Mouse (Mus musculus) stomach, postnatal 0 days (tissue): Measurements from ENCODE around the gene Sdk2. TPM values are rescaled to one million over a fixed set of nuclear protein-coding genes. Genes with fewer than 3 reads are reported as not detected.

Source experiments
- ATAC-seq: fragments of 200-750 bp; cut with Nextera tagmentation; 2 replicates; pipeline ENCODE4 v1.8.0; 2017; ENCODE audit not compliant: low FRiP score, low TSS enrichment
- DNase-seq: peaks from one replicate; pipeline ENCODE4 v3.0.0-alpha.2; 2016; ENCODE audit warnings: low spot score
- H3K27ac ChIP-seq: fragments of 300-500 bp; sonication (generic); replicated peaks from 2 replicates; pipeline ENCODE4 v1.5.1; 2014; ENCODE audit warnings: mild to moderate bottlenecking, control low read depth
- H3K27me3 ChIP-seq: fragments of 300-500 bp; sonication (generic); 2 replicates; pipeline ENCODE4 v1.6.1; 2014; ENCODE audit warnings: low read length; ENCODE audit not compliant: control insufficient read depth, insufficient read depth
- H3K36me3 ChIP-seq: fragments of 300-500 bp; sonication (generic); 2 replicates; pipeline ENCODE4 v1.6.1; 2014; ENCODE audit warnings: low read length, mixed read lengths; ENCODE audit not compliant: control insufficient read depth, insufficient read depth
- H3K4me1 ChIP-seq: fragments of 300-500 bp; sonication (generic); replicated peaks from 2 replicates; pipeline ENCODE4 v1.6.1; 2014; ENCODE audit warnings: antibody characterized with exemption; ENCODE audit not compliant: control insufficient read depth, insufficient read depth
- H3K4me2 ChIP-seq: fragments of 300-500 bp; sonication (generic); replicated peaks from 2 replicates; pipeline ENCODE4 v1.6.1; 2014; ENCODE audit warnings: low read depth, mild to moderate bottlenecking, control low read depth, moderate library complexity
- H3K4me3 ChIP-seq: fragments of 300-500 bp; sonication (generic); 2 replicates; pipeline ENCODE4 v1.5.1; 2014; ENCODE audit warnings: low read depth, low read length, control low read depth
- H3K9ac ChIP-seq: fragments of 300-500 bp; sonication (generic); 2 replicates; pipeline ENCODE4 v1.6.1; 2014; ENCODE audit warnings: mild to moderate bottlenecking, low read length, control low read depth, mixed read lengths
- H3K9me3 ChIP-seq: fragments of 300-500 bp; sonication (generic); 2 replicates; pipeline ENCODE4 v1.6.1; 2016; ENCODE audit warnings: low read length; ENCODE audit not compliant: control insufficient read depth
- CTCF ChIP-seq: IDR thresholded peaks from 2 replicates; pipeline ENCODE4 v1.5.1; 2016; ENCODE audit warnings: antibody characterized with exemption, low read depth, mild to moderate bottlenecking, moderate library complexity
- EP300 ChIP-seq: optimal IDR thresholded peaks from 2 replicates; pipeline ENCODE3; 2016; ENCODE audit warnings: antibody characterized with exemption
- WGBS: fragments of 180-500 bp; shearing (Covaris S2); extraction: QIAGEN DNeasy Blood & Tissue Kit; methylation state at CpG from one replicate; pipeline ENCODE4 v1.1.7; 2014; 5-methylcytosine and 5-hydroxymethylcytosine counted together
- polyA plus RNA-seq: library from polyadenylated mRNA; unstranded; fragments of >200 nt; fragmentation: Nextera tagmentation; extraction: Ambion mirVana; gene quantifications from 2 replicates; pipeline ENCODE4 v1.2.1, GENCODE M21; 2015

Sdk2 gene
- polyA plus RNA-seq, 1 experiment from 2014 or later = 0.45 TPM

- Histone ChIP-seq H3K9ac (no peak overlapping the region), H3K9me3 (no peaks in the 10 kb centered on the region), H3K27me3 (no peaks in the 10 kb centered on the region), H3K4me3 (no peak overlapping the region), H3K4me1 (peaks cover 9% of the 10 kb centered on the region), H3K4me2 (peak overlapping the region; percentile 50; the same call in 1 of the 2 replicates), H3K27ac (peak overlapping the region; percentile 86), H3K36me3 (no peaks in the 10 kb centered on the region)
- WGBS = 66% methylated on average over 2 of the region's 2 CpGs
- DNase-seq = no peak
- no peak for ATAC-seq
- TF ChIP-seq EP300 (no peak), CTCF (no peak)
Observed at GRCm38 (mm10) chr11:113784656-113785396, 282.0 kb downstream of the Sdk2 start.

- H3K27ac ChIP-seq = no peak overlapping the region
- peaks cover 16% of the 10 kb centered on the region for H3K4me1 ChIP-seq
Observed at GRCm38 (mm10) chr11:113782496-113782895, 284.4 kb downstream of the Sdk2 start.

GRCm38 (mm10) chr11:113782006-113782405 lies 284.8 kb downstream of the Sdk2 start:
- TF ChIP-seq CTCF = no peak
- no peak for TF ChIP-seq EP300

More at GRCm38 (mm10) chr11:113782496-113782895, 284.4 kb downstream of the Sdk2 start:
- 90% methylated on average over 2 of the region's 2 CpGs for WGBS
- no peak for DNase-seq
- Histone ChIP-seq H3K9me3 (no peaks in the 10 kb centered on the region), H3K4me2 (no peak overlapping the region), H3K4me3 (no peak overlapping the region), H3K27me3 (no peaks in the 10 kb centered on the region), H3K9ac (no peak overlapping the region), H3K36me3 (no peaks in the 10 kb centered on the region)
- no peak for ATAC-seq
- no peak for TF ChIP-seq EP300
- TF ChIP-seq CTCF = no peak

GRCm38 (mm10) chr11:113779680-113780041 lies 287.2 kb downstream of the Sdk2 start:
- 41% methylated on average over 6 of the region's 6 CpGs for WGBS
- no peak overlapping the region for H3K9ac ChIP-seq
- ATAC-seq = no peak
- TF ChIP-seq EP300 (no peak), CTCF (no peak)
- no peaks in the 10 kb centered on the region for H3K9me3 ChIP-seq
- no peaks in the 10 kb centered on the region for H3K36me3 ChIP-seq
- peaks cover 9% of the 10 kb centered on the region for H3K4me1 ChIP-seq
- H3K27ac ChIP-seq = no peak overlapping the region; the same call in 1 of the 2 replicates
- no peak for DNase-seq
- H3K4me3 ChIP-seq = no peak overlapping the region
- H3K27me3 ChIP-seq = no peaks in the 10 kb centered on the region
- no peak overlapping the region for H3K4me2 ChIP-seq

More at GRCm38 (mm10) chr11:113782006-113782405, 284.8 kb downstream of the Sdk2 start:
- Histone ChIP-seq H3K4me1 (peaks cover 18% of the 10 kb centered on the region), H3K9me3 (no peaks in the 10 kb centered on the region), H3K4me2 (no peak overlapping the region), H3K9ac (no peak overlapping the region), H3K27me3 (no peaks in the 10 kb centered on the region), H3K4me3 (no peak overlapping the region), H3K36me3 (no peaks in the 10 kb centered on the region), H3K27ac (no peak overlapping the region)
- ATAC-seq = no peak
- WGBS = 37% methylated on average over 2 of the region's 2 CpGs
- no peak for DNase-seq

GRCm38 (mm10) chr11:113778733-113779679 lies 287.8 kb downstream of the Sdk2 start:
- Histone ChIP-seq H3K9me3 (no peaks in the 10 kb centered on the region), H3K36me3 (no peaks in the 10 kb centered on the region), H3K27ac (peak overlapping the region; percentile 63), H3K4me3 (no peak overlapping the region), H3K4me2 (no peak overlapping the region), H3K9ac (no peak overlapping the region), H3K27me3 (no peaks in the 10 kb centered on the region), H3K4me1 (peaks cover 9% of the 10 kb centered on the region)
- ATAC-seq = 0 out of 2 replicates have a peak, but pooled peaks have one; percentile 42
- WGBS = 42% methylated on average over 20 of the region's 20 CpGs
- no peak for DNase-seq
- TF ChIP-seq CTCF (no peak), EP300 (no peak)
